12 mouse cellular contexts compared by ENCODE assay signal in the genomic region with DNA sequence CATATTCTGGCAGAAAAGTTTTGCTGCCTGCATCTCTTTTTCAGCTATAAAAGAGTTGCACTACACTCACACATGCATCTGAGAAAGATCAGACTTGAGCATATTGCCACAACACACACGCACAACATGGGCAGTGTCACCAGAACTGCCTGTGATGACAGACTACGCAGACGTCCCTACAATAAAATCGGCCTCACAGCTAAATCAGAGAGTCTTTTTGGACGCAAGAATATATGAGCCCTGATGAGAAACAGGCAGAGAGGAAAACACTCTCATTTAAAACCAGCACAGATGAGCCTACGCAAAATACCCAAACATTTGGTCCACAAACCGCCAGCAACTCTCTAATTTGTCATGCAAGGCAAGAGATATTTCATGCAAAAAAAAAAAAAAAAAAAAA.
DNase-seq lines count a peak whose midpoint lies in the region; ATAC-seq and TF ChIP-seq lines count a peak whose summit lies in the region.
"Had no signal": no experiment of that assay in that cellular context is flagged by ENCODE, and none has a peak within 500 bp of the region (broad histone marks: within the 10 kb centered on the region; RNA-seq: fewer than 3 reads in every experiment).

No protein-coding gene starts in this region.

- no peak for TF ChIP-seq CTCF in left cerebral cortex, adult 2 months (IDR thresholded peaks at IDR 0.05)

- no peak overlapping the region for H3K27ac ChIP-seq in forebrain, embryonic 14.5 days (ENCODE audit: low read depth, low read length)
- H3K27ac ChIP-seq in forebrain, embryonic 13.5 days, result no peak overlapping the region
- peak overlapping the region; percentile 44; the same call in 1 of the 2 replicates for H3K27ac ChIP-seq in left cerebral cortex, adult 2 months
- peak overlapping the region; percentile 3; the same call in 1 of the 2 replicates for H3K27ac ChIP-seq in embryonic facial prominence, embryonic 15.5 days (replicated peaks)
- peak overlapping the region; percentile 45; the same call in 1 of the 2 replicates for H3K27ac ChIP-seq in limb, embryonic 12.5 days
- H3K27ac ChIP-seq in heart, embryonic 12.5 days (ENCODE audit: poor library complexity, severe bottlenecking), result no peak overlapping the region
- H3K27ac ChIP-seq: heart, adult 2 months; macrophage had no signal

- intact Hi-C loops in left cerebral cortex, adult 2 months (cut with DNase I), result no loop called here
- intact Hi-C loops in left cerebral cortex, postnatal 4 days (cut with DNase I), result no loop called here

- no peak overlapping the region for H3K4me3 ChIP-seq in forebrain, embryonic 14.5 days (ENCODE audit: low read depth, low read length)
- H3K4me3 ChIP-seq in forebrain, embryonic 13.5 days, result no peak overlapping the region
- peak overlapping the region; percentile 5; the same call in 1 of the 2 replicates for H3K4me3 ChIP-seq in left cerebral cortex, adult 2 months
- H3K4me3 ChIP-seq in embryonic facial prominence, embryonic 15.5 days (replicated peaks), result peak overlapping the region; percentile 12
- H3K4me3 ChIP-seq in limb, embryonic 12.5 days (replicated peaks), result no peak overlapping the region
- H3K4me3 ChIP-seq in heart, embryonic 12.5 days, result no peak overlapping the region
- H3K4me3 ChIP-seq: heart, adult 2 months had no signal

- peaks cover 4% of the 10 kb centered on the region; the same call in 1 of the 2 replicates for H3K27me3 ChIP-seq in forebrain, embryonic 14.5 days (replicated peaks; ENCODE audit: control insufficient read depth, insufficient read depth, low read length)
- H3K27me3 ChIP-seq in forebrain, embryonic 13.5 days, result peaks cover 13% of the 10 kb centered on the region
- H3K27me3 ChIP-seq in embryonic facial prominence, embryonic 15.5 days, result no peaks in the 10 kb centered on the region
- H3K27me3 ChIP-seq in limb, embryonic 12.5 days, result no peaks in the 10 kb centered on the region
- no peaks in the 10 kb centered on the region for H3K27me3 ChIP-seq in heart, embryonic 12.5 days (replicated peaks)

- H3K36me3 ChIP-seq in forebrain, embryonic 14.5 days (ENCODE audit: control insufficient read depth, insufficient read depth, low read length), result no peaks in the 10 kb centered on the region
- no peaks in the 10 kb centered on the region for H3K36me3 ChIP-seq in forebrain, embryonic 13.5 days (ENCODE audit: poor library complexity, severe bottlenecking)
- H3K36me3 ChIP-seq in embryonic facial prominence, embryonic 15.5 days, result no peaks in the 10 kb centered on the region
- H3K36me3 ChIP-seq in limb, embryonic 12.5 days, result no peaks in the 10 kb centered on the region
- no peaks in the 10 kb centered on the region for H3K36me3 ChIP-seq in heart, embryonic 12.5 days

- H3K4me1 ChIP-seq in forebrain, embryonic 14.5 days (ENCODE audit: control insufficient read depth, insufficient read depth, low read length), result peaks cover 12% of the 10 kb centered on the region
- peaks cover 18% of the 10 kb centered on the region; the same call in 1 of the 2 replicates for H3K4me1 ChIP-seq in forebrain, embryonic 13.5 days
- H3K4me1 ChIP-seq in embryonic facial prominence, embryonic 15.5 days, result peaks cover 13% of the 10 kb centered on the region; the same call in 1 of the 2 replicates
- H3K4me1 ChIP-seq in limb, embryonic 12.5 days (replicated peaks), result peaks cover 50% of the 10 kb centered on the region
- peaks cover 10% of the 10 kb centered on the region for H3K4me1 ChIP-seq in heart, embryonic 12.5 days (replicated peaks)

- no peak overlapping the region for H3K4me2 ChIP-seq in forebrain, embryonic 14.5 days (ENCODE audit: low read length)
- H3K4me2 ChIP-seq in forebrain, embryonic 13.5 days, result no peak overlapping the region
- H3K4me2 ChIP-seq in embryonic facial prominence, embryonic 15.5 days (replicated peaks), result peak overlapping the region; percentile 31
- H3K4me2 ChIP-seq in limb, embryonic 12.5 days, result peak overlapping the region; percentile 41
- no peak overlapping the region for H3K4me2 ChIP-seq in heart, embryonic 12.5 days

- ATAC-seq in forebrain, embryonic 14.5 days, result peak; percentile 43; the same call in 1 of the 2 replicates
- no peak; the same call in 1 of the 2 replicates for ATAC-seq in forebrain, embryonic 13.5 days
- peak; percentile 51; the same call in 1 of the 2 replicates for ATAC-seq in embryonic facial prominence, embryonic 15.5 days (ENCODE audit: insufficient number of reproducible peaks, low FRiP score, low TSS enrichment, low read depth)
- no peak for ATAC-seq in limb, embryonic 12.5 days (ENCODE audit: insufficient number of reproducible peaks, insufficient read depth, low FRiP score, low TSS enrichment, low read depth)
- ATAC-seq in heart, embryonic 12.5 days (ENCODE audit: insufficient number of reproducible peaks, low FRiP score), result no peak

- WGBS in forebrain, embryonic 14.5 days, result 86% methylated on average over 7 of the region's 7 CpGs
- 89% methylated on average over 7 of the region's 7 CpGs for WGBS in forebrain, embryonic 13.5 days
- WGBS in embryonic facial prominence, embryonic 15.5 days, result 29% methylated on average over 7 of the region's 7 CpGs
- WGBS in limb, embryonic 12.5 days, result 13% methylated on average over 7 of the region's 7 CpGs
- 85% methylated on average over 7 of the region's 7 CpGs for WGBS in heart, embryonic 12.5 days

- H3K9me3 ChIP-seq in forebrain, embryonic 14.5 days (replicated peaks; ENCODE audit: control insufficient read depth, low read length), result no peaks in the 10 kb centered on the region
- H3K9me3 ChIP-seq in forebrain, embryonic 13.5 days (replicated peaks), result no peaks in the 10 kb centered on the region
- no peaks in the 10 kb centered on the region for H3K9me3 ChIP-seq in embryonic facial prominence, embryonic 15.5 days (replicated peaks)
- no peaks in the 10 kb centered on the region for H3K9me3 ChIP-seq in limb, embryonic 12.5 days
- H3K9me3 ChIP-seq in heart, embryonic 12.5 days (replicated peaks), result no peaks in the 10 kb centered on the region

- H3K9ac ChIP-seq in forebrain, embryonic 14.5 days (ENCODE audit: low read length), result no peak overlapping the region
- no peak overlapping the region for H3K9ac ChIP-seq in forebrain, embryonic 13.5 days
- no peak overlapping the region for H3K9ac ChIP-seq in embryonic facial prominence, embryonic 15.5 days
- no peak overlapping the region for H3K9ac ChIP-seq in limb, embryonic 12.5 days (replicated peaks)
- no peak overlapping the region for H3K9ac ChIP-seq in heart, embryonic 12.5 days

- DNase-seq in forebrain, embryonic 14.5 days (ENCODE audit: low spot score), result no peak
- DNase-seq in left cerebral cortex, adult 2 months (ENCODE audit: extremely low spot score in 1 of 2, low spot score in 2 of 2), result no peak
- no peak for DNase-seq in left cerebral cortex, postnatal 4 days
- DNase-seq in cerebellum, postnatal 10 days, result no peak
- DNase-seq: cerebellum, postnatal 14 days; heart, adult 2 months; kidney, postnatal 25 days had no signal

Comparison
In these comparisons a context has a peak if more than half of its experiments do, and no peak if none do; other contexts are left out.
1. ATAC-seq: peak in forebrain, embryonic 14.5 days (single experiment) and embryonic facial prominence, embryonic 15.5 days (single experiment); none in forebrain, embryonic 13.5 days (single experiment), limb, embryonic 12.5 days (single experiment) and heart, embryonic 12.5 days (single experiment).
2. H3K27ac ChIP-seq: peak in left cerebral cortex, adult 2 months (single experiment), embryonic facial prominence, embryonic 15.5 days (single experiment) and limb, embryonic 12.5 days (single experiment); none in forebrain, embryonic 14.5 days (single experiment), forebrain, embryonic 13.5 days (single experiment) and heart, embryonic 12.5 days (single experiment).
3. H3K4me2 ChIP-seq: peak in embryonic facial prominence, embryonic 15.5 days (single experiment) and limb, embryonic 12.5 days (single experiment); none in forebrain, embryonic 14.5 days (single experiment), forebrain, embryonic 13.5 days (single experiment) and heart, embryonic 12.5 days (single experiment).
4. H3K4me3 ChIP-seq: peak in left cerebral cortex, adult 2 months (single experiment) and embryonic facial prominence, embryonic 15.5 days (single experiment); none in forebrain, embryonic 14.5 days (single experiment), forebrain, embryonic 13.5 days (single experiment), limb, embryonic 12.5 days (single experiment) and heart, embryonic 12.5 days (single experiment).